Mouse (Mus musculus) heart, embryonic 14.5 days (tissue): ENCODE measurements at regions not wholly inside any gene's neighbourhood (a gene's known extent, or its start where the extent isn't known, plus 50 kb on each side); places are given as distances from the start of the nearest gene placed in this dataset.

Source experiments
- ATAC-seq: fragments of 200-750 bp; cut with Nextera tagmentation; 2 replicates; pipeline ENCODE4 v1.8.0; 2017; ENCODE audit warnings: low read depth, moderate TSS enrichment; ENCODE audit not compliant: insufficient number of reproducible peaks, insufficient read depth, low FRiP score
- H3K27ac ChIP-seq, 2 experiments: fragments of 200-500 bp in 1 of 2; fragments of 300-500 bp in 1 of 2; sonication (generic) in 1 of 2; replicated peaks in 1 of 2; 2 replicates each; pipeline ENCODE4 v1.5.1; 2012 to 2014; ENCODE audit warnings: low read depth in 2 of 2, low read length in 2 of 2, control low read depth in 1 of 2, mild to moderate bottlenecking in 1 of 2, mixed read lengths in 1 of 2; ENCODE audit not compliant: control insufficient read depth in 1 of 2, insufficient read depth in 1 of 2
- H3K27me3 ChIP-seq: fragments of 300-500 bp; sonication (generic); 2 replicates; pipeline ENCODE4 v1.6.1; 2014; ENCODE audit warnings: mild to moderate bottlenecking, low read length, control low read depth; ENCODE audit not compliant: control insufficient read depth, insufficient read depth
- H3K36me3 ChIP-seq: fragments of 300-500 bp; sonication (generic); 2 replicates; pipeline ENCODE4 v1.6.1; 2014; ENCODE audit warnings: mild to moderate bottlenecking, control low read depth, low read length, mixed read lengths; ENCODE audit not compliant: control insufficient read depth, insufficient read depth
- H3K4me1 ChIP-seq, 2 experiments: fragments of 200-500 bp in 1 of 2; fragments of 300-500 bp in 1 of 2; sonication (generic) in 1 of 2; 2 replicates each; pipeline ENCODE4 v1.6.1; 2012 to 2014; ENCODE audit warnings: low read length in 2 of 2, control low read depth in 1 of 2, mixed read lengths in 1 of 2; ENCODE audit not compliant: control insufficient read depth in 2 of 2, insufficient read depth in 2 of 2
- H3K4me2 ChIP-seq: fragments of 300-500 bp; sonication (generic); 2 replicates; pipeline ENCODE4 v1.6.1; 2014; ENCODE audit warnings: mild to moderate bottlenecking, low read length
- H3K4me3 ChIP-seq, 2 experiments: fragments of 200-500 bp in 1 of 2; fragments of 300-500 bp in 1 of 2; sonication (generic) in 1 of 2; 2 replicates each; pipeline ENCODE4 v1.5.1; 2012 to 2014; ENCODE audit warnings: low read length in 2 of 2, mild to moderate bottlenecking in 2 of 2, control low read depth in 1 of 2, low read depth in 1 of 2, moderate library complexity in 1 of 2; ENCODE audit not compliant: control insufficient read depth in 1 of 2, insufficient read depth in 1 of 2
- H3K9ac ChIP-seq: fragments of 300-500 bp; sonication (generic); 2 replicates; pipeline ENCODE4 v1.6.1; 2014; ENCODE audit warnings: mild to moderate bottlenecking, low read length
- H3K9me3 ChIP-seq: fragments of 300-500 bp; sonication (generic); 2 replicates; pipeline ENCODE4 v1.6.1; 2016; ENCODE audit warnings: low read length, control low read depth; ENCODE audit not compliant: control insufficient read depth
- WGBS: fragments of 180-500 bp; shearing (Covaris S2); extraction: QIAGEN DNeasy Blood & Tissue Kit; methylation state at CpG from one replicate; pipeline ENCODE4 v1.1.7; 2014; 5-methylcytosine and 5-hydroxymethylcytosine counted together

- ATAC-seq, result no peak
Measured at GRCm38 (mm10) chr5:75342599-75342998, 190.5 kb downstream of the Pdgfra start.

GRCm38 (mm10) chr5:75346836-75347773 lies 195.0 kb downstream of the Pdgfra start:
- Histone ChIP-seq H3K36me3 (no peaks in the 10 kb centered on the region), H3K4me1 (no peaks in the 10 kb centered on the region), H3K4me2 (no peak overlapping the region), H3K4me3 (no peak overlapping the region), H3K27me3 (no peaks in the 10 kb centered on the region), H3K9ac (no peak overlapping the region), H3K9me3 (no peaks in the 10 kb centered on the region), H3K27ac (no peak overlapping the region)
- WGBS, result 54% methylated on average over 11 of the region's 11 CpGs
- ATAC-seq, result no peak

More at GRCm38 (mm10) chr5:75342599-75342998, 190.5 kb downstream of the Pdgfra start:
- 71% methylated on average over 7 of the region's 7 CpGs for WGBS
- Histone ChIP-seq H3K27me3 (no peaks in the 10 kb centered on the region), H3K4me1 (no peaks in the 10 kb centered on the region), H3K4me2 (no peak overlapping the region), H3K9ac (no peak overlapping the region), H3K4me3 (no peak overlapping the region), H3K27ac (no peak overlapping the region), H3K9me3 (no peaks in the 10 kb centered on the region), H3K36me3 (no peaks in the 10 kb centered on the region)

- Histone ChIP-seq H3K27me3 (no peaks in the 10 kb centered on the region), H3K4me3 (no peak overlapping the region), H3K9me3 (no peaks in the 10 kb centered on the region), H3K27ac (no peak overlapping the region), H3K4me2 (no peak overlapping the region), H3K36me3 (no peaks in the 10 kb centered on the region), H3K4me1 (no peaks in the 10 kb centered on the region), H3K9ac (no peak overlapping the region)
- 66% methylated on average over 5 of the region's 5 CpGs for WGBS
- no peak for ATAC-seq
Measured at GRCm38 (mm10) chr5:75347774-75348116, 195.7 kb downstream of the Pdgfra start.

DNA sequence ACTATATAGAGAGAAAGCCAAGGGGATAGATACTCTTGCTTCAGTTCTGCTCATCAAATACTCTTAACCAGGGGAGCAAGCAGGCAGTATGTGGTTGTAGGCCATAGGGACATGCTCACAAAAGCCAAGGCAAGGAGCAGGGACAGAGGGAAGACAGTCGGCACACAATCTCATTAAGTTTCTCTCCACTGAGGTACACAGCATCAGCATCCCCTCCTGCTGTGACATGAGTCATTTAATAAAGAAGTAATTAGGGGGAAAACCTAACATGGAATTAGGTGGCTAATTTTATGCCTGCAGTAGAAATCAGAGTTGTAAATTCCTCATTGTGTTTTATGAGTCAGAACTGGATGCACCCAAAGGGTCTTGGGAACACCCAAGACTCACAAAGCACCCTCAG lies 203.2 kb downstream of the Pdgfra start:
- no peaks in the 10 kb centered on the region for H3K4me1 ChIP-seq
- H3K9me3 ChIP-seq, result no peaks in the 10 kb centered on the region
- no peak overlapping the region for H3K4me3 ChIP-seq
- no peaks in the 10 kb centered on the region for H3K27me3 ChIP-seq
- WGBS, result 70% methylated on average over 1 of the region's 1 CpGs
- no peak for ATAC-seq
- no peak overlapping the region for H3K27ac ChIP-seq
- H3K36me3 ChIP-seq, result no peaks in the 10 kb centered on the region
- no peak overlapping the region for H3K4me2 ChIP-seq
- no peak overlapping the region for H3K9ac ChIP-seq

- no peak for ATAC-seq
- Histone ChIP-seq H3K4me1 (no peaks in the 10 kb centered on the region), H3K27me3 (no peaks in the 10 kb centered on the region), H3K27ac (no peak overlapping the region), H3K4me3 (no peak overlapping the region), H3K36me3 (no peaks in the 10 kb centered on the region), H3K9ac (no peak overlapping the region), H3K9me3 (no peaks in the 10 kb centered on the region), H3K4me2 (no peak overlapping the region)
- WGBS, result 71% methylated on average over 5 of the region's 5 CpGs
Measured at GRCm38 (mm10) chr5:75358869-75359268, 206.8 kb downstream of the Pdgfra start.

GRCm38 (mm10) chr5:75363832-75364231 lies 210.9 kb upstream of the Kit start:
- 83% methylated on average over 6 of the region's 6 CpGs for WGBS
- H3K4me3 ChIP-seq, result no peak overlapping the region
- H3K4me1 ChIP-seq, result peaks cover 0 to 3% of the 10 kb centered on the region in 2 experiments; a peak in 2 of 4 replicates
- H3K9me3 ChIP-seq, result no peaks in the 10 kb centered on the region
- H3K4me2 ChIP-seq, result no peak overlapping the region
- no peak overlapping the region for H3K9ac ChIP-seq
- H3K27ac ChIP-seq, result no peak overlapping the region
- H3K36me3 ChIP-seq, result no peaks in the 10 kb centered on the region
- ATAC-seq, result no peak
- H3K27me3 ChIP-seq, result no peaks in the 10 kb centered on the region

GRCm38 (mm10) chr5:75367282-75367681 lies 207.4 kb upstream of the Kit start:
- Histone ChIP-seq H3K4me3 (no peak overlapping the region), H3K9ac (no peak overlapping the region), H3K4me1 (peaks cover 0 to 4% of the 10 kb centered on the region in 2 experiments; a peak in 2 of 4 replicates), H3K27me3 (no peaks in the 10 kb centered on the region), H3K36me3 (no peaks in the 10 kb centered on the region), H3K9me3 (peaks cover 3% of the 10 kb centered on the region; the same call in 1 of the 2 replicates), H3K27ac (no peak overlapping the region), H3K4me2 (no peak overlapping the region)
- no peak for ATAC-seq
- 78% methylated on average over 5 of the region's 5 CpGs for WGBS
